Mouse (Mus musculus) activated CD4-positive, CD25-positive, alpha-beta regulatory T cell (primary cell): ENCODE data around the gene Adora2b. TPM values are rescaled to one million over a fixed set of nuclear protein-coding genes. Genes with fewer than 3 reads are reported as not detected.

Source experiments
- polyA plus RNA-seq, 2 experiments: library from polyadenylated mRNA; unstranded; fragments of 100-300 nt; shearing (Covaris generic); gene quantifications; one replicate each; pipeline ENCODE4 v1.2.1; 2017

Gene Adora2b
- polyA plus RNA-seq = under 1 TPM in 1 of 2 experiments, not detected in 1; 0.43 TPM

GRCm38 (mm10) chr11:62248401-62249244 is at the start of gene Adora2b:
Gene Adora2b (plus strand): TSS chr11:62248984.

GRCm38 (mm10) chr11:62280675-62281600 is 32.2 kb downstream of the Adora2b start, which contains the start of the genes Zswim7 and Ttc19:
Gene Zswim7 (minus strand): TSS chr11:62281375.
Gene Ttc19 (plus strand): TSS chr11:62281473.

Other genes with a start within 250 kb of the Adora2b start
- gene Zswim7, start 32.4 kb downstream of the Adora2b start, polyA plus RNA-seq = 1 to 10 TPM; 6.1 to 9.7 TPM
- gene Ttc19, start 32.5 kb downstream of the Adora2b start, polyA plus RNA-seq = 10 to 100 TPM; 21.3 to 22.8 TPM
- 10 to 100 TPM in 1 of 2 experiments, 1 to 10 TPM in 1; 7.6 to 12.4 TPM for gene Pigl, start 209.5 kb downstream of the Adora2b start, polyA plus RNA-seq
- gene Ncor1, start 209.6 kb downstream of the Adora2b start, polyA plus RNA-seq = 100 to 1,000 TPM; 369 to 394 TPM